Mouse (Mus musculus): Measurements from ENCODE around the gene Gm5615.

Gene Gm5615

GRCm38 (mm10) chr9:36541863-36542262 is at the start of gene Gm5615:
Gene Gm5615 (minus strand): TSS chr9:36541963.
- in situ Hi-C loops (cut with MboI, MseI), result no loop called here

- in situ Hi-C loops (cut with MboI, MseI), result no loop called here
These were observed 40.8 kb upstream of the Gm5615 start, which contains the start of gene Gm17689 for GRCm38 (mm10) chr9:36582535-36582934. Gene Gm17689 (minus strand): TSS chr9:36582635.

- in situ Hi-C loops (cut with MboI, MseI), result no loop called here
These were observed 37.6 kb downstream of the Gm5615 start for GRCm38 (mm10) chr9:36504211-36504610.

- in situ Hi-C loops (cut with MboI, MseI), result no loop called here
These were observed 45.9 kb downstream of the Gm5615 start for GRCm38 (mm10) chr9:36495824-36496223.

GRCm38 (mm10) chr9:36494501-36495220 is 47.1 kb downstream of the Gm5615 start:
- in situ Hi-C loops (cut with MboI, MseI), result no loop called here

Data from regulatory T cell (primary cell).